Mouse (Mus musculus) intestine, postnatal 0 days (tissue): ENCODE measurements around the gene Npm1. TPM values are rescaled to one million over a fixed set of nuclear protein-coding genes. Genes with fewer than 3 reads are reported as not detected.

Source experiments
- ATAC-seq: fragments of 200-750 bp; cut with Nextera tagmentation; 2 replicates; pipeline ENCODE4 v1.8.0; 2017; ENCODE audit warnings: mild to moderate bottlenecking, moderate TSS enrichment, moderate library complexity
- H3K27ac ChIP-seq: fragments of 300-500 bp; sonication (generic); 2 replicates; pipeline ENCODE4 v1.5.1; 2014; ENCODE audit warnings: mild to moderate bottlenecking, low read depth, low read length, moderate library complexity
- H3K27me3 ChIP-seq: fragments of 300-500 bp; sonication (generic); replicated peaks from 2 replicates; pipeline ENCODE4 v1.6.1; 2014; ENCODE audit warnings: low read length, mixed read lengths; ENCODE audit not compliant: control insufficient read depth, insufficient read depth
- H3K36me3 ChIP-seq: fragments of 300-500 bp; sonication (generic); 2 replicates; pipeline ENCODE4 v1.6.1; 2014; ENCODE audit warnings: mild to moderate bottlenecking, moderate library complexity; ENCODE audit not compliant: control insufficient read depth, insufficient read depth
- H3K4me1 ChIP-seq: fragments of 300-500 bp; sonication (generic); replicated peaks from 2 replicates; pipeline ENCODE4 v1.6.1; 2014; ENCODE audit warnings: antibody characterized with exemption, low read length, mixed read lengths; ENCODE audit not compliant: control insufficient read depth, insufficient read depth
- H3K4me2 ChIP-seq: fragments of 300-500 bp; sonication (generic); replicated peaks from 2 replicates; pipeline ENCODE4 v1.6.1; 2014; ENCODE audit warnings: low read depth, mild to moderate bottlenecking, moderate library complexity
- H3K4me3 ChIP-seq: fragments of 300-500 bp; sonication (generic); 2 replicates; pipeline ENCODE4 v1.5.1; 2014; ENCODE audit warnings: low read depth, low read length
- H3K9ac ChIP-seq: fragments of 300-500 bp; sonication (generic); 2 replicates; pipeline ENCODE4 v1.6.1; 2014; ENCODE audit warnings: mild to moderate bottlenecking, low read depth, low read length
- H3K9me3 ChIP-seq: fragments of 300-500 bp; sonication (generic); 2 replicates; pipeline ENCODE4 v1.6.1; 2016; ENCODE audit warnings: mixed run types; ENCODE audit not compliant: control insufficient read depth
- CTCF ChIP-seq: sonication (generic); IDR thresholded peaks from 2 replicates; pipeline ENCODE4 v1.5.1; 2016; ENCODE audit warnings: low read depth, mild to moderate bottlenecking, control low read depth, antibody characterized with exemption, moderate library complexity
- WGBS: fragments of 180-500 bp; shearing (Covaris S2); extraction: QIAGEN DNeasy Blood & Tissue Kit; methylation state at CpG from one replicate; pipeline ENCODE4 v1.1.7; 2014; 5-methylcytosine and 5-hydroxymethylcytosine counted together
- polyA plus RNA-seq: library from polyadenylated mRNA; unstranded; fragments of >200 nt; fragmentation: Nextera tagmentation; extraction: Ambion mirVana; gene quantifications from 2 replicates; pipeline ENCODE4 v1.2.1, GENCODE M21; 2015

The Npm1 gene
- polyA plus RNA-seq, 1 experiment from 2014 or later, result 296 TPM

DNA sequence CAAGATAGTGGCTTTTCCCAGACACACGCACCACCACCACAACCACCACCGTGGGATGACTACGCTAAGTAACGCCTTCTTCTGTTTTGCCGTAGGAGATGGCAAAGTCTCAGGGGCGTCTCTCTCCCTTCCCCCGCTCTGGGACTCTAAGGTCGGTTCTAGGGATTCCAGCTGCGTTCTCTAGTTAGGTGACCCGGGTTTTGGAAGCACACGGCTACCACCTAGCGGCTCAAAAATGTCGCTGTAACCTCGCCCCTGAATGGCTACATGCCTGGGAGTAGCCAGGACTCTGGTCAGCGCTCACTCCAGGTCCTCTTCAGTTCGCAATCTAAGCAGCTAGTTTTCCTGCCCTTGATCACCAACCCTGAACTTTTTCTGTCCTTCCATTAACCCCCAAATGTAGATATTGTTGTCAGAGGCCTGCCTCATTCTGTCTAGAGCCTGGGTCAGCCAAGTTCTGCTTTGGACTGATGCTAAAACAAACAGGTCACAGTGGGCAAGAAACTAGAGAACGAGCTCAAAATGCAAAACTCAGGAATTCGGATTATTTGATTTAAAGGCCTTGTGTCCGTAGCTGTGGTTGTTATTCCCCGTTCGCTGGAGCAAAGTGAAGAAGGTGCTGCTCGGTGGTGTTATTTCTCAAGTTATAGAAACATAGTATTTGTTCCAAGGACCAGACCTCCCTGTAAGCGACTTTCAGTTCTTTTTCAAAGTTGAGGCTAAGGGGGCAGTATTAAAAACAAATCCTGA is 14.5 kb downstream of the Npm1 start:
- Histone ChIP-seq H3K4me1 (no peaks in the 10 kb centered on the region; the same call in 1 of the 2 replicates), H3K9ac (no peak overlapping the region)

DNA sequence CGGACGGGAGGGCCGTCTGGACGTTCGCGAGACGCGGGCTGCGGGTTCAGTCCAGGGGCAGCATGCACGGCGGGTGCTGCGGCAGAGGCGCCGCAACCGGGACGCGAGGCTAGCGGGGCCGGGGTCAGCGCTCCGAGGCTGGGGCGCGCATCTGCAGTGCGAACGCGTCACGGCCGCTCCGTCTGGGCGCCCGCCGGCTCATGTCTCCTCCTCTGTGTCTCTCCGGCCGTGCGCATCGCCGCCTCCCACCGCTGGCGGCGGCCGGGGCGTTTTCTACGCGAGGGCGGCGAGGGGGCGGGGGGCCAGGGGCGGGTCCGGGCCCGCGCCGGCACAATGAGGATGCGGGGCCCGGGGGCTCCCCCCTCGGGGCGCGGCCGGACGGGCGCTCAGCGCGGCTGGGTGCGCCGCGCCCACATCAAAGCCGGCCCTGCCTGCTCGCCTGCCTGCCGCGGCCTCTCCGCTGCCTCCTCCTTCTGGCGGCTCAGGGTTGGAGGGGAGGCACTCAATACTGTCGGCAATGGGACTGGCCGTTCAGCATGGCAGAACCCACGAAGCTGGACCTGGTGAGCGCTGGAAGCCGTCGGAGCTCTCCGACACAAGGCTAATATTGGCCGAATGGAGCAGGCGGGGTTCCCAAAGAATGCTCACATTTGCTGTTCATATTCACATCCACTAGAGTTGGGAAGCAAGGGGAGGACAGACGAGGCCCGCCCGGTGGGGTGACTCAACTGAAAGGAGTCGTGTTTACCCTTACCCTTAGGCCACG is 15.3 kb downstream of the Npm1 start:
- Histone ChIP-seq H3K4me2 (peak overlapping the region; percentile 95), H3K9me3 (no peaks in the 10 kb centered on the region), H3K9ac (0 out of 2 replicates have a peak overlapping the region, but pooled peaks have one; percentile 22), H3K36me3 (peaks cover 28% of the 10 kb centered on the region), H3K27me3 (peaks cover 37% of the 10 kb centered on the region; the same call in 1 of the 2 replicates), H3K27ac (no peak overlapping the region), H3K4me1 (no peaks in the 10 kb centered on the region; the same call in 1 of the 2 replicates), H3K4me3 (peak overlapping the region; percentile 57)
- TF ChIP-seq CTCF, result 0 out of 2 replicates have a peak, but pooled peaks have one; percentile 0
- peak; percentile 42 for ATAC-seq
- under 1% methylated on average over 66 of the region's 85 CpGs for whole genome bisulfite sequencing

More for the DNA sequence above, 14.5 kb downstream of the Npm1 start:
- Histone ChIP-seq H3K27ac (no peak overlapping the region), H3K27me3 (peaks cover 33% of the 10 kb centered on the region; the same call in 1 of the 2 replicates), H3K36me3 (peaks cover 30% of the 10 kb centered on the region), H3K4me3 (peak overlapping the region; percentile 57), H3K4me2 (peak overlapping the region; percentile 95), H3K9me3 (no peaks in the 10 kb centered on the region)
- TF ChIP-seq CTCF, result peak; percentile 87
- ATAC-seq, result peak; percentile 66
- 5% methylated on average over 23 of the region's 23 CpGs for WGBS

DNA sequence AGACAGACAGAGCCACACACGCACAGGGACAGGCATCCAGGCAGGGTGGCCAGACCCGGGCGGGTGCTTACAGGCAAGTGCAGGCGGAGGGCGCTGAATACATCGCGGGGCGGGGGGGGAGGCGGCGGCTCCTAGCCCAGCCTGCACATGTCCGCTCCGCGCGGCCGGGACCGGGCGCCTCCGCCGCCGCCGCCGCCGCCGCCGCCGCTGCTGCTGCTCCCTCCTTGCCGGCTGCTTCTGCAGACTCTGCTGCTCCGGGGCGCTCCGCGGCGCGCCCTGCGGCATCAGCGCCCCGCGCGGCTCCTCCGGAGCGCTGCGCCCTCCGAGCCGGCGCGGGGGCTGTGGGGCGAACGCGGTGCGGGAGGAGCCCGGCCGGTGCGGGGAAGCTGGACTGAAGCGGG is 15.8 kb downstream of the Npm1 start, which contains the start of gene Fgf18:
Gene Fgf18 (minus strand): TSS at position 230 of the 401 bp plus-strand sequence.
- TF ChIP-seq CTCF, result peak; percentile 9; the same call in 1 of the 2 replicates
- Histone ChIP-seq H3K4me3 (peak within 1 kb of the TSS; percentile 57), H3K27ac (no peak within 1 kb of the TSS), H3K4me1 (no peaks in the 10 kb centered on the region; the same call in 1 of the 2 replicates), H3K36me3 (peaks cover 27% of the 10 kb centered on the region), H3K27me3 (peaks cover 37% of the 10 kb centered on the region; the same call in 1 of the 2 replicates), H3K9me3 (no peaks in the 10 kb centered on the region), H3K9ac (0 out of 2 replicates have a peak within 1 kb of the TSS, but pooled peaks have one; percentile 22), H3K4me2 (peak within 1 kb of the TSS; percentile 95)
- ATAC-seq, result peak; percentile 44
- WGBS, result 0% methylated on average over 22 of the region's 53 CpGs

DNA sequence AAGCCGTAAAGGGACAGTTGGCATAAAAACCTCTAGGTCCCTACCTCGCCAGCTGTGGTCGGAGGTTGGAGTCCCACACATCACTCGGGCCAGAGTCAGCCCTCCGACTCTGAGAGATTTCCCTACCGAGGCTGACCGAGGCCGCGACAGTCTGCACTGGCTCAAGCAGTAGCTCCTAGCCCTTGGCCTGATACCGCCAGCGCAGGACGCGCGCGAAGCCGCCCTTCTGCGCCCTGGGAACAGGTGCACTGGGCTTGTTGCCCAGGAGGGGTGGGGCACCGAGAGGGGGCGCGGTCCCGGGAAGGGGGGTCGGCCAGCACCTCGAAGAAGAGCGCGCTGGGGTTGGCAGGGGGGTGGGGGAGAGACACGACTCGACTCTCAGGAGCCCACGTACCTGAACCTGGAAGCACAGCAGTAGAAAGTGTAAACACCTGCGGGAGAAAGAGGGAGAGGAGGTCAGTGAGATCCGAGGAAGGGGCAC is 16.3 kb downstream of the Npm1 start:
- H3K36me3 ChIP-seq, result peaks cover 22% of the 10 kb centered on the region
- 0 out of 2 replicates have a peak, but pooled peaks have one; percentile 8 for TF ChIP-seq CTCF
- WGBS, result 2% methylated on average over 30 of the region's 30 CpGs
- H3K9ac ChIP-seq, result no peak overlapping the region
- no peaks in the 10 kb centered on the region; the same call in 1 of the 2 replicates for H3K4me1 ChIP-seq
- H3K4me2 ChIP-seq, result peak overlapping the region; percentile 95
- H3K27me3 ChIP-seq, result peaks cover 37% of the 10 kb centered on the region; the same call in 1 of the 2 replicates
- no peaks in the 10 kb centered on the region for H3K9me3 ChIP-seq
- no peak for ATAC-seq
- peak overlapping the region; percentile 57 for H3K4me3 ChIP-seq
- H3K27ac ChIP-seq, result no peak overlapping the region

- no peak overlapping the region for H3K27ac ChIP-seq
- H3K27me3 ChIP-seq, result peaks cover 37% of the 10 kb centered on the region; the same call in 1 of the 2 replicates
- no peaks in the 10 kb centered on the region for H3K9me3 ChIP-seq
- no peak overlapping the region for H3K9ac ChIP-seq
- no peak for ATAC-seq
- no peaks in the 10 kb centered on the region; the same call in 1 of the 2 replicates for H3K4me1 ChIP-seq
- H3K36me3 ChIP-seq, result peaks cover 16% of the 10 kb centered on the region
- no peak for TF ChIP-seq CTCF
- WGBS, result 13% methylated on average over 9 of the region's 9 CpGs
- H3K4me3 ChIP-seq, result no peak overlapping the region
- peak overlapping the region; percentile 95; the same call in 1 of the 2 replicates for H3K4me2 ChIP-seq
Observed at GRCm38 (mm10) chr11:33146143-33146497, 16.9 kb downstream of the Npm1 start.
